Mouse (Mus musculus) adrenal gland, adult 2 months (tissue): Measurements from ENCODE around the gene Gse1. TPM values are rescaled to one million over a fixed set of nuclear protein-coding genes. Genes with fewer than 3 reads are reported as not detected.

Experiments used
- DNase-seq: peaks from one replicate; pipeline ENCODE4 v3.0.0; 2021
- polyA plus RNA-seq: library from polyadenylated mRNA; depleted of rRNA; stranded (reverse); fragments of >200 nt; gene quantifications from 2 replicates; pipeline ENCODE4 v1.2.3, GENCODE M21; 2012
- total RNA-seq, 2 experiments: library from RNA; stranded (reverse); gene quantifications; 2 replicates each; pipeline ENCODE4 v1.2.3; 2021

Gse1 gene
- total and polyA plus RNA-seq, 3 experiments: 27.1 to 46.3 (median 28.7) TPM

DNA sequence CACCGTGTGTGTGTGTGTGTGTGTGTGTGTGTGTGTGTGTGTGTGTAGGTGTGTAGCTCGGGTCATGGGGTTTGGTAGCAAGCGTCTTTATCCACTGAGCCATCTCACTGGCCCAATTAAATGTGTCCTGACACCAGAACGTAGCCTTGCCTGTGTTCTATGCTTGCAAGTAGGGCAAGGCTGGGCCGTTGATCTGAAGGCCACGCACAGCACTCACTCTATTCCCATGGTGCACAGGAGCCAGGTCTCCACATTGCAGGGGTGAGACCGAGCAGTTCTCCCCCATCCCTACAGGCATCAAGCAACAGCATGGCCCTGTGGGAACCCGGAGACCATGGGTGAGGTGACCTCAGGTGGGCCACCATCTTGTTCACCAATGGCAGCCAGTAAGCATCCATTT lies 194.0 kb downstream of the Gse1 start:
- peak; percentile 68 for DNase-seq

DNA sequence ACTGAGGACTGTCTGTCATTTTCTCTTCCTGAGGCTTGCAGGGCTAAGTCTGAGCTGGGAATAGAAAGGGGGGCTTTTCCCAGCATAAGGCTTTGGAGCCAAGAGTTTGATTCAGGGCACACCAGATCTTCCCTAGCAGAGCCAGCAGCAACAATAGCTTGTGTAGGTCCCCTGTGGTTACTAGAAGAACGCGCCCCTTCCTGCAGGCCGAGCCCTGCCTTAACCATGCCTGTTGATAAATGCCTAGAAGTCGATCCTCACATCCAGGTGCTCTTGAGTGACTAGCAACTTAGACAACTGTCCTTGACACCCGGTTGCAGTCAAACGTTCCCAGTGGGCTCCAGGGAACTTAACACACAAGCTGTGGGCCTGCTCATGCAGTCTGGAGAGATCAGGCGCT lies 195.3 kb downstream of the Gse1 start:
- no peak for DNase-seq

DNA sequence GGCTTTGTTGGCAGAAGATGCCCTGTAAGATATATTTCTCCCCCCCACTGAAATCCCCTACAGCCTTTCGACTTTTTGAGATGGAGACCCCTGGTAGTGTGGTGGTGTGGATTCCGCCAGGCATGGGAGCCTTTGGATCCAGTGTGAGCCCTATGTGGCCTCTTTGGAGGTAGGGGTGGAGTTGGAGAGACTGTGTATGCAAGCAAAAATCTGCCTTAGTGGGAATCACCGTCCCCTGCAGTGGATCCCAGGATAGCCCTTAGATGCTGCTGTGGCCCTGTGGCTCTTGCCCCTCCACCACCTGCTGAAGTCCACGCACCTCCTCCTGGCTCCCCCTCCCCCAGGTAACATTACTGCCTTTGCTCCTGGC lies 196.6 kb downstream of the Gse1 start:
- no peak for DNase-seq

DNA sequence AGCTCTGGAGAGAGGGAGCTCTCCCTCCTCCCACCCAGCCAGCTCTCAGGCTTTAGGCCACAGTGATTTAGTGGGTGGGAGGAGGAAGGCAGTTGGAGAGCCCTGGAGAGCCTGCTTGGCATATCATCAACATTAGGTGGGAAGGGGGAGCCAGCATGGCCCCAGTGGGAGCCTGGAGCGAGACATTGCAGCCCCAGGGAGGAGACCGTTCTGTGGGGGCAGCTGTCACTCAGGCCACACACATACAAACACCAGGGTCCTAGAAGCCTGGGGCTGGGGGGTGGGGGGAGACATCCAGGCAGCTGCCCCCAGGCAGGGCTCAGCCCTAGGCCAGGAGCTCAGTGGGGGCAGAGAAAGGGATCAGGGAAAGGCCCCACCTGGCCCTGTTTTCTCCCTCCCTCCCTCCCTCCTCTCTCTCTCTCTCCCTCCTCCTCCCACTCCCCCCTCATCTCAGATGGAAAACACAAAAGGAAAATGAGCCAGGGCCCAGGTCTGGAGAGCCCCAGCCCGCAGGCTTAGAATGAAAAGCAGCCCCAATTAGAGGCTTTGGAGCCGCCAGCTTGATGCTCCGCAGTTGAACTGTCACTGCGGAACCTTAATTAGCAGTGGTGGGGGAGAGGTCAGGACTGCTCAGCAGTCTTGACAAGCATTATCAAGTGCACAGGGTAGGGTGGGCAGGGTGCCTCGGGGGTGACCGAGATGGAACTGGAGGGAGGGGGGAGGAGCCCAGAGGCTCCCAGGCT lies 197.1 kb downstream of the Gse1 start:
- no peak for DNase-seq

DNA sequence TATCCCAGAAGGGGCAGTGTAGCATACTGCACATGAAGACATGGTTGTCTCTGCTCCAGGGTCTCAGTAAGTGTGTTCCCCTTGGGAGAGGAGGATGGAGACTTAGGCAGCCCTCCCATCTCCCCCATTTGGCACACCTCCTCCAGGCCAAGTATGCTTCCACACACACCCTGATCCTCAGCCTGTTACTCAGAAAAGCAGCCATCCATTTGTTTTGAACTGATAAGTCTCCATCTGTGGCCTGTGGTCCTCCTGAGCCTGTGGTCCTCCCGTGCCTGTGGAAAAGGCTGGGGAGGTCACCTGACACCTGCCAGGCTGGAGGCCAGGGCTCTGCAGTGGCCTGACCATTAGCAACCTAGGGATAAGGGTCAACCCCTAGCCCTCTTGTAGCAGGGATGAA lies 197.8 kb downstream of the Gse1 start:
- DNase-seq: no peak

DNA sequence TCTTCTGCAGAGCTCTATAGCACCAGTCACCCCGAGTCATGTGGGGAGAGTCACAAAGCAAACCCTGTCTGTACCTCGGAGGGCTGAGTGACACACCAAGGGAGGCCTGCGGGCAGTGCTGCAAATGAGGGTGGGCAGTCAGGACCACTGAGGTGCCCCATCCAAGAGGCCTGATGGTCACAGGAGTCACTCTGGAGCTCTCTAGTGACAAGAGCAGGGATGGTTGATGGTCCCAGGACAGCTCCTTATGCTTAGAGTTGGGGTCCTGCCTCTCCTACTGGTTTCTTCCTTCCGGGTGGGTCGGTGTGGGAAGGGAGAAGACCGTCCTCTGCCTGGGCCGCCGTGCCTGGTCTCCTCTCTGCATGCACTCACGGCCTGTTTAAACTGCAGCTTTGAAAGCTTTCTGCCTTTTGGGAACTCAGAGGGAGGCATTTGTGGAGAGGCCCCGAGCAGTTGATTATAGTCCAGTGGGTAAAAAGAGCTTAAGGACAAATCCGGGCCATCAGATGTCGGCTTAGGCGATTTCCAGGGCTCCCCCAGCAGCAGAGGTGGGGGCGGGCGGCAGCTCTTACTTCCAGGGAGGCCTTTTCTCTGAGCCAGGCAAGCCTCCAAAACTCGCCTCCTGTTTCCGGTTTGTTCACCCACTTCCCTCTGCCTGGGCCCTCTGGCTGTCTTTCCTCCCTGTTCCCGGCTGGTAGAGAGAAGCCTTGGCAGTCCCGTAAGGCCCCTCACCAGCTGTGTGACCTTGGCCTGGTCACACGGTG lies 198.5 kb downstream of the Gse1 start:
- DNase-seq: no peak

DNA sequence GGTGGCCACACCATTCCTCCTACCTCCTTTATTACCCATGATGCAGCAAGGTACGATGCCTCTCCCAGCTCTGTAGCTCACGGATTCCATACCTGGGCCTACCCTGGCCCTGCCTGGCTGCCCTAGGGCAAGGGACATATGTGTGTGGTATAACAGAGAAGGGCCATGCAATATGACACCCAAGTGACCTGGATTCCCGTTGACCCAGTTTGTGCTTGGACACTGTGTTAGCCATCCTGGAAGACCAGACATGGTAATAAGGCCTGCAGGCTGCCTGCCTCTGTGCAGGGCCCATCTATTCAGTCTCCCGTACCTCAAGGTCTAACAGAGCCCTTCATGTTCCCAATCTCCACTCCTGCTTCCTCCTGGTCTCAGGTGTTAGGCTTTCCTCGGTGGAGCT lies 200.2 kb downstream of the Gse1 start:
- no peak for DNase-seq

DNA sequence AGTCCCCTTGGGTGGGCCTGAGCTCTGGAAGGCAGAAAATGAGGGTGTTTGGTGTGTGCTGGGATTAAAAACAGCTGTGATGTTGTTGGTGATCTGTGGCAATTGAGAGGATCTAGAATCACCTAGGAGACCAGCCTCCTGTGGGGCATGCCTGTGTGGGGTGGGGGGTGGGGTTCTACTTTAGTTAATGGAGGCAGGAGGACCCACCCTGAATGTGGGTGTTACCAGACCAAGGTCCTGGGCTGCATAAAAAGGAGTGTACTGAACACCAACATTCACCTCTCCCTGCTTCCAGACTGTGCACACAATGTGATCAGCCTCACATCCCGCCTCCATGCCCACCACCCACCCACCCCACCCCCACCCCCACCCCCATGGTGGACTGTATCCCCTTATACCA lies 200.9 kb downstream of the Gse1 start:
- no peak for DNase-seq

DNA sequence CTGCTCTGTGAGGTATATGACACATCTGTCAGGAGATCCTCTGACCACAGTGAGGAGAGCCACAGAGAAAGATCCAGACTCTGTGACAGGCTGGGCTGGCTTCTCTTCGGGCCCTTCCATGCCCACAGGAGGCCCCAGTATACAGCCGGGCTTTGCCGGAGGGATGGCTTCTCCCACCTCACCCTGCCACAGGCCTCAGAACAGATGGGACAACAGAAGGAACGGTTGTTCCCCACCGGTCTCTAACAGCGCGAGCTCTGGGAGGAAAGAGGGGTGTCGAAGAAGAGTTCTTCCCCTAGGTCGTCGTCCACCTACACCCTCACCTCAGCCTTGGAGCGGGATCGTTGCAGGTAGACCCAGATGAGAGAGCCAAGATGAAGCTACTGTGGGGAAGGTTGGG lies 202.8 kb downstream of the Gse1 start:
- DNase-seq: no peak

DNA sequence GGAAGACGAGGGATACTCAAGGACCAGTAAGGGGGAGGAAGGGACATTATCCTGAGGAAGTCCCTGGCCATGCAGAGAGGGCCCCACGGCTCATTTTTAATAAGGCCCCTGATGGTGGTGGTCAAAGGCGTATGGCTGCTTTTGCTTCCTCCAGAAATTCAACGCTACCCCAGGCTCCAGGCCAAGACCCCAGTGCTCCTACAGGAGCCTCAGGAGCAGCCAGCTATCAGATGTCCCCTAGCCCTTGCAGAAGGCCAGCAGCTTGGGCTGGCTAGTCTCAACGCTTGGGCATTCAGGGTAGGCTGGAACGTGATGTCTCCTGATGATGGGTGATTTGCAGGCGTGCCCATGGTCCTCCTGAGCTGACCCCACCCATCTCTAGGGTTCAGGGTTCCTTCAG lies 204.2 kb downstream of the Gse1 start:
- no peak for DNase-seq

DNA sequence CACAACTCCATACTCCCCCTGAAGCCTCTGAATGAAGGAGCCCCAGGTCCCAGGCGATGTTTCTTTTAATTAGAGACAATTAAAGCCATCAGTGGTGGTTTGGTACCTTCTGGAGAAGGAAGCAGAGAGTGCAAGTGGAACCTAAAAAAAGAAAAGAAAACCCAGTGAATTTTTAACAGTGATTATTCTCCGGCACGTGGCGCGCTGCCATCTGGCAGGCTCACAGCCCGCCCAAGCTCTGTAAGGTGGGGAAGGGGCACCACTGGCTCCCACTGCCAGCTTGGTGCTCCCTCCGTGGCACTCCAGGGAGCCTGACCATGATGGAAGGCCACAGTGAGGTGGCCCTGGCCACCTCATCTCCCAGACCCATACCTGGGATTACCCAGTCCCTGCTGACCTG lies 204.9 kb downstream of the Gse1 start:
- DNase-seq: no peak

DNA sequence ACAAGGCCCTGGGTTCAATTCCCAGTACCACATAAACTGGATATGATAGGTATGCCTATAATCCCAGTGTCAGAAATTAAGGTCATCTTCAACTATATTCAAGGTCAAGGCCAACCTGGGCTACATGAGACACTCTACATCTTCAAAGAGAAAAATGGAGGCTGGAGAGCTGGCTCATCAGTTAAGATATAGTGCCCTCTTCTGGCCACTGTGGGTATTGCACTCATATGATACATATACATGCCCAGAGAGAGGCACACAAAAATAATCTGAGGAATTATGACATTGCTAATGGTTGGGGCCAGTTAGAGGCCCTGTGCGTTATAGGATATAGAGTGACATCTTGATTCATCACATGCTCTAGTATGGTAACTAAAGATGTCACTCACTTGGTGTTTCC lies 205.5 kb downstream of the Gse1 start:
- DNase-seq: no peak

DNA sequence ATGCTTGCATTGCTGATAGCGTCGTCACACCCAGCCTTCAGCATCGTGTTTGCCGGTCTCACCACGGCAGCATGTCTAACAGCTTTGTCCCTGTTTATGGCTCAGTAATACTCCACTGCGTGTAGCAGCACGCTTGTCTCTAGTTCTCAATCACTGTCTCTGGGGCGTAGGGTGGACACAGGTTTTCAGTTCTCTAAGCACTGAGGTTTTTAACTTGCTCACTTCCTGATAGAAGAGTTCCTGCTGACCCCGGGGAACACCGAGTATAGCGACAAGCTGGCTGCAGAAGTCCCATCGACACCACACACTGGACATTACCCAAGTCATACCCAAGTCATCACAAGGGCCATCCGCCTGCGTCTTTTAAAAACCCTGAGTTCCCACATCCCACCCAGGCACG lies 207.5 kb downstream of the Gse1 start:
- DNase-seq: no peak

DNA sequence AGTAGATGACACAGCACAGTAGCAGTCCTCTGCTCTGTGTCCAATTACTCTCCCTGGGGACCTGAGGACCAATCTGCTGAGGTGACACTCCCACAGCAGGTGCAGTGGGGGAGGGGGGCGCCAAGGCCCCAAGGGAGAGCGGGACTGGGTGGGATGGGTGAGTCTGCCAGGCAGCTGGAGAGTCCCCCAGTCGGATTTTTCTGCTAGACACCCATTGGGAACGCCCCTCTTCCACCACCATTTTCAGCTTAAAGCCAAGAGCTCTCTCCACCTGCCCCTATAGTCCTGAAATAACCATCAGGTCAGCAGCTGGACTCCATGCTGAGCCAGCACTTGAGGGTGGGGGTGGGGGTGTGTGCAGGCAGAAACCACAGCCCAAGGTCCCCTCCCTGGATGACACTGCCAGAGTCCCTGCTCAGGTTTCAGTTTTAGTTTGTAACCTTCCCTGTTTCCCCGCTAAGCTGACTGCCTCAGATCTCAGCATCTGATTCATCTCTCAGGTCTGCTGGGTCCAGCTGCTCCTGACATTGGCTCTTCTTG lies 208.3 kb downstream of the Gse1 start:
- no peak for DNase-seq

DNA sequence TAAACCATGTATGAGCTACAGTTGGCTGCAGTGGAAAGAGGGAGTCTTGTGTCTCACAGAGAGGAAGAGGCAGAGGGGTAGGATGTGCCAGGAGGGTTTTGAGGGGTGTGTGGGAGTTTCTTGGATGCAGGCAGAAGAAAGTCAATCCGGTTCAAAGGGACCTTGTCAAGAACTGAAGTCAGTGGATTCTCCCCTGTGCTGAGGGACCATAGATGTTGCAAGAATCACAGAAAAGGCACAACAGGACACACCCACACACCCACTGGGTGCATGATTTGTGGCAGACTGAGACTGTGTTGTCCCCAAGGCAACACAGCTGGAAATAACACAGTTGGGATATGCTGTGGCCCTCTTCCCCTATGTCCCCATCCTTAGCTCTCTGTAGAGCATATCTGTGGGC lies 209.0 kb downstream of the Gse1 start:
- DNase-seq: peak; percentile 48

DNA sequence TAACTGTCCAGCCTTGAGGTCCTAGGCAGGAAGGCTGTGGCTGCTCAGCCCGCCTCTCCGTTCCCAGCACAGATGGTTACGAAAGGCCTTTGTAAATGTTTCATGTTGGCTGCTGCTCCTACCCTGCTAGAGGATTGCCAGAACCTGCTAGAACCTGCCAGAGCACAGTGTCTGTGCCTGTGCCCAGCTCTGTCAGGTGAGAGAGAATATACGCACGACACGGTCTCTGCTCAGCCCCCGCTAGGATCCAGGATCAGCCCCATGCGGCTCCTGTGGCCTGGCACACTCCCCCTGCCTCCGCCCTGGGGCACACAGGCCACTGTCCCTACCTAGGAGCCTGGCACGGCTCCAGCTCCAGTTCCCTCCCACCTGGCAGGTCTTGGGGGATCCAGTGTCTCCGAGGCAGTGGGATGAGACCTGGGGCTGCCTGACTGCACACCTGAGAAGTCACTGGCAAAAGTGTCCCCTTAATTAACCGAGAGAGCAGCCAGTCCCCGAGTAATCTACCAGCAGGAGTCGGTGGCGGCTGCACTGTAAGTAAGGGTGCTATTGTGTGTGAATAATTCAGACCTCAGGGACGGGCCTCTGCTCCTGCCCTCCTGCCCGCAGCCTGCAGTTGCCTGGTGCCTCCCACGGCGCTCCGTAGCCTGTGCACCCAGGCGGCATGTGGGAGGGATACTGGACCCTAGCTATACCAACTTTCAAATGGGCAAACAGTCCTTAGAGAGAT lies 209.6 kb downstream of the Gse1 start:
- peak; percentile 69 for DNase-seq

DNA sequence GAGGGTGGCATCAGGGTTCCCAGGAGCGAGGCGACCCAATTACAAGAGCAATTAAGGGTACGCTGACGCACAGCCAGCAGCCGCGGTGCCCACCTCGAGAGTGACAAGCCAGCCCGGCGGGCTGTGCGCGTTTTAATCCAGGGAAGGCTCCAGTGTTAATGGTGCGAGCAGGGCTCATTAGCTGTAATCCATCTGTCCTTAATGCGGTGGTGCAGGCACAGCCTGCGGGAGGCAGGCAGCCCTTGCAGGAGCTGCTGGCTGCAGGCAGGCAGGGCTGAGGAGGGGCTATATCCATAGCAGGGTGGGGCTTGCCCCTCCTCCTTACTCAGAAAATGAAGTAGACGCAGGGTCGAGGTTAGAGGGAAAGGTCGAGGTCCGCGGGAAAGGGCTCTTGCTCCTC lies 211.1 kb downstream of the Gse1 start:
- DNase-seq: peak; percentile 58

DNA sequence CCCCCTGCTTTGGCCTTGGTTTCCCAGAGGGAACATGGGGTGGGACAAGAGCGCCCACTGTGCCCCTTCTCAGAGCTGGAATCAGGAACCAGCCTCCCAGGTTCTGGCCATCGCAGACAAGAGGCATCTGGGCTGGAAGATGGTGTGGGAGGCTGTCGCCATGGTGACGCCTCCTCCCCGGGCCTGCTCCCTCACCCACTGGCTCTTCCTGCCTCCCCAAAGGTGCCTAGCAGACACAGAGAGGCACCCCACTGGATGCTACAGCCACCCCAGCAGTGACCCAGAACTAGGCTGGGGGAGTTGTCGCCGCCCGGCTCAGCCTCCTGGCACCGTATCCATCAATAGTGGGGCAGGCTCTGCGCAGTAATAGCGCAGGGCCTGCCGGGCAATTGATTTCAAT lies 212.5 kb downstream of the Gse1 start:
- no peak for DNase-seq

DNA sequence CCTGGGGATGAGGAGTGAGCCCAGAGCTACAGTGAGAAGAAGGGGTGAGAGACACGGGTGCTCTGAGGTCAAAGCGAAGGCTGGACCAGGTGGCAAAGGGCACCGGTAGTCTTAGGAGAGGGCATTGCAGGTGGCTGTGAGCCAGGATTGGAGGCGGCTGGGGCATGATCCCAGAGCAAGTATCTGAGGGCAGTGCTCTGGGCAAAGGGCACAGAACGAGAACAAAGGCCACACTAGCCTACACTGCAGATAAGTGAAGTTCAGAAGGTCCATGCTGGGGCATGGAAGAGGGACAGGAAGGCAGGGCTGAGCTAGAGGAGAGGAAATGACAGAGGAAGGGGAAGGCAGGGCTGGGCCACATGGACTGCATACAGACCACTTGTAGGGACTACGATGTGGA lies 213.4 kb downstream of the Gse1 start:
- DNase-seq: no peak

DNA sequence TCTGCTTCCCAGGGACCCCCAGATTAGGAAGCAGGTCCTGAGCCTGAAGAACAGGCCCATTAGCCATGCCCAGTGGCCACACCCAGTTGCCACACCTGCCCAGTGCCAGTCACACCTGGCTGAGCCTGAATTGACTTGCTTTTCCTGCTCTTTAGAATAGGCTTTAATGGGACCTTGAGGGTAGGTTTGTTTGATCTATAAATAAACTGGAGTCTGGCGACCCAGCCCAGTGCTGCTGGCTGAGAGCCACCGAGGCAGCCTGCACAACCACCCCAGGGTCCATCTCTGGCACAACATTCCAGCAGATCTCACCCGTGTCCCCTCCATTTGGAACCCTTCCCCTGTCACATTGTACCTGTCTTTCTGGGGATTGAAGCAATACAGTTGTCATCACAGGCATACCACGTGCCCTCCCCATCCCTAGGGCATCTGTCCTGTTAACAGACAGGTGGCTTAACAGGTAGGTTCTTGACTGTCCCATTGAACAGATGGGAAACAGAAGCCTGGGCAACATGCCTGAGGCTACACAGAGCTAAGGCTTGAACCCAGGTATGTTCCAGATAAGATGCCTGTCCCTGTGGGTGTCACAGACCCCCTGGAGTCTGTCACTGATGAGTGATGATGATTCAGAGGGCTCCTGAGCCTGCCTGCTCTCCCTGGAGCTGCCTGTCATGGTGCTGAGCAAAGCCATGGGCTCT lies 214.2 kb downstream of the Gse1 start:
- DNase-seq: no peak

DNA sequence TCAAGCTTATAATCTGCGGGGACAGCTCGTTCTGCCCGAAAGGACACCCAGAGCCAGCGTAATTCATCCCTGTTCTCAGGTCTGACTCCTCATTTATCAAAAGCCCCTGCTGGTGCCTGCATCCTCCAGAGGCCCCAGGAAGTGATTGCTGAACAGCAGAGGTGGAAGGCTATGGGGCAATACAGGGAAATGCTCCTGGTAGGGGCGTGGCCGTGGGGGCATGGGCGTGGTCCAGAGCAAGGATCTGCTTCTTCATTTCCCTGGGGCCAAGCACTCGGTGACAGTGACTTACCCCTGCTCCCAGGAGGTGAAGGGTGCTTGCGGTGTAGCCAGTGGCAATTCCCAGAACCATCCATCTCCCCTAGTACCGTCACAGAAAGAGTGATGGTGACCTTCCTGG lies 217.0 kb downstream of the Gse1 start:
- no peak for DNase-seq

DNA sequence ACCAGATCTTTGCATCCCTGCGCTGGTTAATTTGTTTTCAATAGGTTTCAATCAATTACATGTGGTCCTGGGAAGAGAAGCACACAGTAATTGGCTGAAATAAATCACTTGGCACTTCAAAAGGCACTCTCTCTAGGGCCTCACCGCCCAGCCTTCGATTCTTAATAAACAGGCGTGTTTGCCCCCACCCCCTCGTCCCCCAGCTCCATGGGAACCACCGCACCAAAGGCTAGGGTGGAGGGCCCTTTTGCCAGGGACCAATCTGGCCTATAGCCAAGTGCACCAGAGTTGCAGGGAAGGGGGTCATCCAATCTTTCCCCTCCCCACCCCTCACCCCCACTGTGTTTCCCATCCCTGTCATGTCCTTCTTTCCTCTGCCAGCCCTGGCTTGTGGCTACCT lies 219.9 kb downstream of the Gse1 start:
- no peak for DNase-seq
